Mouse (Mus musculus) adrenal gland, postnatal 14 days (tissue): ENCODE measurements around the gene Eif3b. TPM values are rescaled to one million over a fixed set of nuclear protein-coding genes. Genes with fewer than 3 reads are reported as not detected.
"Not testable (repeated sequence)": the region's sequence is repeated elsewhere in the genome, so short reads cannot be mapped to it uniquely, and the experiment has no call there.

Experiments
- DNase-seq: peaks from one replicate; pipeline ENCODE4 v3.0.0; 2021; ENCODE audit warnings: mixed read lengths
- total RNA-seq: library from RNA; stranded (reverse); gene quantifications from 2 replicates; pipeline ENCODE4 v1.2.3, GENCODE M21; 2021

Gene Eif3b
- total RNA-seq, 1 experiment from 2014 or later = 154 TPM

DNA sequence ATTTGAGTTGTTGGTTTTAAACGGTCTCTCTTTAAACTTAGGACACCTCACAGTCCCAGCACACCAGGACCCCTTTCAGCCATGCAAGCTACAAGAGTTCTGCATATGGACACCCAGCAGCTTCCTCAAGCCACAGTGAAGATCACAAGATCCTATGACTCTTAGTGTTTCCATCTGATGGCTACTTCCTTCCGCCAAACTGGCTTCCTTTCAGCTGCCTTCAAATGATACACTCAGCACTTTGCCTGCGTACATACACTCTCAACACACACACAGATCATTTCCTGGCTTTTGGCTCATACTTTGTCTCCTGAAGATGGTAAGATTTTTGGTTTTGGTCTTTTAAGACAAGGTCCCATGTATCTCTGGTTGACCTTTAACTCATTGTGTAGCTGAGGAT lies 26.4 kb upstream of the Eif3b start:
- no peak for DNase-seq

DNA sequence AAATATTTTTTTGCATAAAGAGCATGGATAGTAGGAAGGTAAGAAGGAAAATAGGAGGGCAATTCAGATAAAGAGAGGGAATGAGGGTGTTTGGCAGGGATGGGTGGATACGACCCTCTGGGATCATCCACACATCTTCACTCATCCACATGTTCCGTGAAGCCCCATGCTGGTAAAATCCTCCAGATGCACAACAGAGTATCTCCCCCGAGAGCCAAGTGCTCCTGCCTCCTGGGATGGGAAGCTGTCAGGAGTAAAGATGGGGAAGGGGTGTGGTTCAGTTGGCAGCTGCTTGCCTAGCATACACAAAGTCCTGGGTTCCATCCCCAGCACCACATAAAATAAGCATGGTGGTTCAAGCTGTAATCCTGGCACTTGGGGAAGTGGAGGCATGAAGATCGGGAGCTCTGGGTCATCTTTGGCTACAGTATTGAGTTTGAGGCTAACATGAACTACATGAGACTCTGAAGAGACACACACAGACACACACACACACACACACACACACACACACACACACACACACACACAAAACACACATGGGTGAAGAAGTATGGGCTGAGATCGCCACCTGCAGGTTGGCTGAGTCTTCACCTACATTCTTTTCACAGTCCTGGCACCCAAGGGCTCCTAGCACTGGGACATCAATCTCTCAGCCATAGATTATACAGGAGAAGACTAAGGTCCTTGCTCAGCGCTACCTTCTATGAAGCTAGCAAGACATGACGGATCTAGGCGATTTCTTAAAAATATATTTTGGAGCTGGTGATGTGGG lies 22.8 kb upstream of the Eif3b start:
- DNase-seq = peak; percentile 66

- DNase-seq = no peak
Observed at GRCm38 (mm10) chr5:140402640-140403270, 16.4 kb upstream of the Eif3b start.

DNA sequence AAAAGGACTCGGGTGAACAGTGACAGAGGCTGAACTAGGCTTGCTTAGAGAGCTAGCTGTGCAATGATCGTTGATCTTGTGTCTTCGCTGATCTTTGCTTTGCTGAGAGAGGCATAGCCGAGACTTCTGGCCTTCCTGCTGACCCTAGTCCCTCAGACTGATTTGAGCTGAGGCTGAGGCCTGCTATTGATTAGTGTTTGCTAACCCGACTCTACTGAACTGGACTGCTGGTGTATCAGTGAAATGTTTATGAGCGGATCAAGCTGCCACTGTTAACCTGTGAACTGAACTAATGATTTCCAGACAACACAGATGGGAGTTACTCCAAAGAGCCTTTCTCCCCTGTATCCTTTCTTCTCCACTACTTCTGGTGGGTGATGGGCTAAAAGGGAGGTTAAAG lies 14.0 kb upstream of the Eif3b start:
- DNase-seq = no peak

- no peak for DNase-seq
Observed at GRCm38 (mm10) chr5:140406666-140407065, 12.5 kb upstream of the Eif3b start.

DNA sequence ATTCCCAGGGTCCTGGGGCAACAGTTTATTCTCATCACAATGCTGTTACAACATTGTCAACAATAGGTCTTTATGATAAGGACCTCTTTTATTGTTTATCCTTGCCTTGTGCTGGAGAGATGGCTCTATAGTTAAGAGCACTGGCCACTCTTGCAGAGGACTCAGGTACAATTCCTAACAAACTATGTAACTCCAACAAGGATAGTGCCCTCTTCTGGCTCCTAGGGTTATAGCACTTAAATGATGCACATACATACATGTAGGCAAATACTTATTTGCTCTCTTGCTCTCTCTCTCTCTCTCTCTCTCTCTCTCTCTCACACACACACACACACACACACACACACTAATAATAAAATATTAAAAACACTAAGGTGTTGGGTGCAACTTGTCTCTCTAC lies 10.3 kb upstream of the Eif3b start:
- no peak for DNase-seq

DNA sequence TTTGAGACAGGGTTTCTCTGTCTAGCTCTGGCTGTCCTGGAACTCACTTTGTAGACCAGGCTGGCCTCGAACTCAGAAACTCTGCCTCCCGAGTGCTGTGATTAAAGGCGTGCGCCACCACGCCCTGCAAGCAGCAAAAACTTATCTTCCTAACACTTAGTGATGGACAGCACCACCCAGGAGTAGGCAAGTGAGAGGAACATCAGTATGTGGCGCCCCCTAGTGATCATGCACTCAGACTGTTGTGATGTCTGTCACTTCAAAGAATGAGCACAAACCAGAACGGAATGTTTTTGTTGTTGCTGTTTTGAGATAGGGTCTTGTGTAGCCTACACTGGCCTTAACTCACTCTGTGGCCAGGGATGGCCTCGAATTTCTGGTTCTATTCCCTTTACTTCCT lies 7.8 kb upstream of the Eif3b start:
- peak; percentile 82 for DNase-seq

- DNase-seq = no peak
Observed at GRCm38 (mm10) chr5:140414647-140415046, 4.5 kb upstream of the Eif3b start.

DNA sequence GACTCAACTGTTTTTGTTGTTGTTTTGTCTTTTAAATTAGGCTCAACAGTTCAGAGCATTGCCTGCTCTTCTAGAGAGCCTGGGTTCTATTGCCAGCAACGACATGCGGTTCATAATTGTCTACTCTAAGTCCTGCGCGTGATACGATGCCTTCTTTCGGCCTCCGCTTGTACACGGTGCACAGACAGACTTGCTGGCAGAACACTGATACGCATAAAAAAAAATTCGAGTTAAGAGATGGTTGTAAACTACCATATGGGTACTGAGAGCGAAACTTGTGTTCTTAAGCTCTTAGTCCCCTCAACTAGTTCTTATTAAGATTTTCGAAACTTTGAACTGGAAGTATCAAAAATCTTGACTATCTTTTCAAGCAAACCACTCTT lies 1.0 kb upstream of the Eif3b start:
- DNase-seq = no peak

GRCm38 (mm10) chr5:140419442-140420080 lies 433 bp downstream of the Eif3b start:
- DNase-seq = peak; percentile 73

- no peak for DNase-seq
Observed at GRCm38 (mm10) chr5:140420616-140421015, 1.5 kb downstream of the Eif3b start.

DNA sequence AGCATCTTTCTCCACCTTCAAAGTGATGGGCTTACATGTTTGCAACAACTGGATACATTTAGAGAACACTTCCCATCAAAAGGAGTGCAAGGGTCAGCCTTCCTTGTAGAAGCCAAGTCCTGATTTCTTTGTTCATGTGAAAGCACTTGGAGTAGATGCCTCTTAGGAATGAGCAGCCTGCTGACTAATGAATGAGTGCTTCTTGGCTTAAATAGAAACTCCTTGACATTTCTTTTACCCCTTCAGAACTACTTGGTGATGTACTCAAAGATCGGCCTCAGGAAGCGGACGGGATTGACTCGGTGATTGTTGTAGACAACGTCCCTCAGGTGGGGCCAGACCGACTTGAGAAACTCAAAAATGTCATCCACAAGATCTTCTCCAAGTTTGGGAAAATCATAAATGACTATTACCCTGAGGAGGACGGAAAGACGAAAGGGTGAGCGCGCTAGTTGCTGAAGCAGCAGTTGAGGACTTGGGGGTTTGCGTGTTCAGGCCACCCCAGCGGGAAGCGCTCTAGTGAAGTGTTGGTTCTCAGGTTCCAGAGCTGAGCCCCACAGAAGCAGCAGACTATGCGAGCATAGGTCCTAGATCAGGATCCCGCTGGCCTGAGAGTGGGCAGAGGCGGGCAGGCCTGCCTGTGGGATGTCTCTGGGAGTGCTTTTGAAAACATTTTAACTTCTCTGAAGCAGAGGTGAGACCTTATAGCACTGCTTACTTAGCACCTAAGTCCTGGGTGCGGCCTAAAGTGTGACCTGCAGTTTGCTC lies 6.1 kb downstream of the Eif3b start:
- no peak for DNase-seq

DNA sequence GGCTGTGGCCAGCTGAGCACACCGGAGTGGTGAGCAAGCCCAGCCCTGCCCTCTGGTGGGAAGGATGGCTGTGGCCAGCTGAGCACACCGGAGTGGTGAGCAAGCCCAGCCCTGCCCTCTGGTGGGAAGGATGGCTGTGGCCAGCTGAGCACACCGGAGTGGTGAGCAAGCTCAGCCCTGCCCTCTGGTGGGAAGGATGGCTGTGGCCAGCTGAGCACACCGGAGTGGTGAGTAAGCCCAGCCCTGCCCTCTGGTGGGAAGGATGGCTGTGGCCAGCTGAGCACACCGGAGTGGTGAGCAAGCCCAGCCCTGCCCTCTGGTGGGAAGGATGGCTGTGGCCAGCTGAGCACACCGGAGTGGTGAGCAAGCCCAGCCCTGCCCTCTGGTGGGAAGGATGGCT lies 20.0 kb downstream of the Eif3b start:
- DNase-seq = not testable (repeated sequence)

- DNase-seq = peak; percentile 35
Observed at GRCm38 (mm10) chr5:140441406-140441805, 22.3 kb downstream of the Eif3b start.

- no peak for DNase-seq
Observed at GRCm38 (mm10) chr5:140444012-140444411, 24.9 kb downstream of the Eif3b start.

- no peak for DNase-seq
Observed at GRCm38 (mm10) chr5:140445345-140445744, 26.2 kb downstream of the Eif3b start, which contains the start of gene Gm4869. Gene Gm4869 (plus strand): TSS chr5:140445645.

- peak; percentile 29 for DNase-seq
Observed at GRCm38 (mm10) chr5:140446054-140446453, 26.9 kb downstream of the Eif3b start.

- no peak for DNase-seq
Observed at GRCm38 (mm10) chr5:140454488-140454887, 35.4 kb downstream of the Eif3b start.

DNA sequence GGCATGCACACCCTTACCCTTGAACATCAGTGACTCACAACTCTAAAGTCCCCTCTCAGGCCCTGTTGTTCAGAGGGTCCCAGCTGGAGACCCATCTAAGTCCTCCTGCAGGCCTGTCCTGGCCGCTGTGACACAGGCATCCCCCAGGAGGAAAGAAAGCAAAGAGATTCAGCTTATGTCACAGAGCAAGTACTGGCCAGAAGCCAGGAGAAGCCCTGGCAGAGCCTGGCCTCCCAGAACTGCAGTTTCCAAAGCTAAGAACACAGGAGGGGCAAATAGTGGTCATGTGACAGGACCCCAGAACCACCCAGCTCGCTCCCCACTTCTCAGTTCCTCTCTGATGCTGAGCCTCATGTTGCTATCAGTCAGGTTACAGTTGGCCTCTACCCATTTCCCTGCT lies 36.3 kb downstream of the Eif3b start:
- no peak for DNase-seq

- DNase-seq = no peak
Observed at GRCm38 (mm10) chr5:140461476-140461875, 42.3 kb downstream of the Eif3b start.

GRCm38 (mm10) chr5:140463151-140463550 lies 44.0 kb downstream of the Eif3b start:
- not testable (repeated sequence) for DNase-seq

- no peak for DNase-seq
Observed at GRCm38 (mm10) chr5:140464943-140465342, 45.8 kb downstream of the Eif3b start.

DNA sequence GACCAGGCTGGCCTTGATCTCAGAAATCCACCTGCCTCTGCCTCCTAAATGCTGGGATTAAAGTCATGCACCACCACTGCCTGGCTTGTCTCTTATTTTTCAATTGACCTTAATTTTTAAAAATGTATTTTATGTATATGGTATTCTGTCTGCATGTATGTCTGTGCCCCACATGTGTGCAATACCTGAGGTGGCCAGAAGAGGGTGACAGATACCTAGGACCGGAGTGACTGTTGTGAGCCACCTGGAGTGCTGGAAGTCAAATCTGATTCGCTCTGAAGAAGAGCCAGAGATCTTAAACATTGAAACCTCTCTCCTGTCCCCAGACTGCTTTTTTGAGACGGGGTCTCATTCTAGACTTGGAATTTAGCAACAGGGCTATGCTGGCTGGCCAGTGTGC lies 53.2 kb downstream of the Eif3b start:
- no peak for DNase-seq
